Mouse (Mus musculus) lung, postnatal 14 days (tissue): ENCODE measurements around the gene Phf2.
A peak's percentile ranks its signal among the peaks of the same experiment; 100 is the strongest.

Experiments used
- DNase-seq: peaks from one replicate; pipeline ENCODE4 v3.0.0; 2021

Gene Phf2

DNA sequence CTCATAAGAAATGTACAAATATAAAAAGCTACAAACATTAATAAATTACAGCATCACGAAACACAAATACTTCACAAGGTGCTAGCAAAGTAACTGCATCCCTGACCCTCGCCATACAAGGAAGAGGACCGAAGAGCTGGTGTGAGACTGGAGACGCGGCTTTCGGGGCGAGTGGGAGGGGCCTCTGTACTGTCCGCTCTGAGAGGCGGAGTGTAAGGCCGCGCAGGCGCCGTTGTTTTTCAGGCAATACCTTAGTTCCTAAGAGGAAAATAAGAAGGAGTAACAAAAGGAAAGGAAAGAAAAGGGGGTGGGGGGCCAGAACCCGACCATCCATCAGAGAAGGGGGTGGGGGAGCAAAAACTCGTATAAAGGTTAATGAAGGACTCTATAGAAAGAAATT is 68.7 kb downstream of the Phf2 start:
- no peak for DNase-seq

DNA sequence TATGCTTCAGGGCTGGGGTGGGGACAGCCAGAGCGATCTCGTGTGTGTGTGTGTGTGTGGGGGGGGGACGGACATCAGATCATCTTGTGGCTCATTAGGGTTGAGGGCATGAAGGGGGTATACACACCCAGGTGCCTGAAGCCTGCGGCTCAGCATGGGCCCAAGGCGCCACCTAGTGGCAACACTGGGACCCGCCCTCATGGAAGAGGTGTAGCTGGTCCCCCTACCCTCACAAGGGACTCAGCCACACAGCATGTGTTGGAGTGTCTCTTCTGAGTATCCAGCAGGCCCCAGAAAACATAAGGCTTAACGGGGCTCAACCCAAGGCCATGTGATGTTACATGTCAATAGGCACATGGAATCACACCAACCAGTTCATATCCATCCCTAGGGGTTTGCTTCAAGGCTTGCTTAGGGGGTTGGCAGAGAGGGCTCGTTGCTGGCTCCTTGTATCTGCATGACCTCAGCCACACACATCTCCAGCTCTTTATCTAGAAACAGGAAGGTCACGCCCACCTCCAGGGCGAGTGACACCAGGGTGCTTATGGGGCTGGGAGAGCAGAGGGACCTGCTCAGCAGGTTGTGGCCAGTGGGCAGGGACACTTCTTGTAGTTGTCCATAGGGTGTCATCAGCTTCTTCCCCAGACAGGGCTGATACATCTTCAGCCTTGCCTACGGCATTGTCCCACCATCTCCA is 69.9 kb downstream of the Phf2 start:
- peak; percentile 79 for DNase-seq

DNA sequence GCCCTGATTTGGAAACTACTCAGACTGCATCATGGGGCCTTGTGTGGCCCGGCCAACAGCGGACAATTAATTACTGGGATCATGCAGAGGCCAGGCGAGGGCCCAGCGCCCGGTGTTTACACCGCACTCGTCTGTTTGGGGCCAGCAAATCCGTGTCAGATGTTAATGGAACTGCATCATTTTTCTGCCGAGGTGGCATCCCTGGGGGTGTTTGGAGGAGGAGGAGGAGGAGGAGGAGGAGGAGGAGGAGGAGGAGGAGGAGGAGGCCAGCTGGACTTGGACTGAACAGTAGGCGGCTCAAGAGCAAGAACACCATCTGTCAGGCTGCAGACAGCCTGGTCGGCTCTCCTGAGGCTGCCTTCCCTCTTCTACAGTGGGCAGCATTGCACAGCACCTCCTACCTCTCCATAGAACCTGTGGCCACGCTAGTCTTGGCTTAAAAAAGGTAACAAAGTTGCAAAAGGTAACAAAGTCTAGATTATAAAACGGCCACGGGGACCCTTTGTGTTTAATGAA is 72.6 kb downstream of the Phf2 start:
- peak; percentile 38 for DNase-seq

DNA sequence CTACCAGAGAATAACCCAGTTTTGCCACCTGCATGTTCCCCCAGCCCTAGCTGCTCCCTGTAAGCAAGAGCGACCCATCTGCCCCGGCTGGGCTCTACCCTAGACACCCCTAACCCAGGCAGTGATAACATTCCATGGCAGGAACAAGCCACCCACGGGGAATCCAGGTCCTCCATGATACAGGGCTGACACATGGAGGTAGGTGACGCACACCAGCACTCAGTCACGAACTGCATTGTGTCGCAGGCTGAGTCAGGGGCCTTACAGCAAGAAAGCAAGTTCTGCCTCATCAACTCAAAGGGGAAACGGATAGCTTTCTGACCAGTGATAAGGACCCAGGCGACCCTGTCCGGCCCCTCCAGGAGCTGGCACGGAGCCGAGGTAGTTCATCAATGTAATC is 74.0 kb downstream of the Phf2 start:
- DNase-seq = no peak

DNA sequence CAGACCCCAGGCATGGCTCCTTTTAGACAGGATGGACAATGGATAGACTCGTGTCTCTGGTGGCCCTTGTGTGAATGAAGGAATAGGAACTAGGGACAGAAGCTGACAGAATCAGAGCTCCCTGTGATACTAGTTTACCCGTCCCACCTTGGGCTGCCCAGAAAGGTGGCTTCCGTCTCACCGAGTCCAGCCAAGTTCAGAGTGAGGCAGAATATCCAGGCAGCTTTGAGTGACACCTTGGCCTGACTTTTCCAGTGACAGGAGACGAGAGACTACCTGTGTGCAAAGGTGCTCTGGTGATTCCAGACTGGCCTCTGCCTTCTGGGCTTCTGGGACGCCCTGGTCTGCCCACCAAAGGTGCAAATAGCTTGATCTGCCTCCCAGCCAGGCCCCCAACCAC is 75.2 kb downstream of the Phf2 start:
- no peak for DNase-seq

DNA sequence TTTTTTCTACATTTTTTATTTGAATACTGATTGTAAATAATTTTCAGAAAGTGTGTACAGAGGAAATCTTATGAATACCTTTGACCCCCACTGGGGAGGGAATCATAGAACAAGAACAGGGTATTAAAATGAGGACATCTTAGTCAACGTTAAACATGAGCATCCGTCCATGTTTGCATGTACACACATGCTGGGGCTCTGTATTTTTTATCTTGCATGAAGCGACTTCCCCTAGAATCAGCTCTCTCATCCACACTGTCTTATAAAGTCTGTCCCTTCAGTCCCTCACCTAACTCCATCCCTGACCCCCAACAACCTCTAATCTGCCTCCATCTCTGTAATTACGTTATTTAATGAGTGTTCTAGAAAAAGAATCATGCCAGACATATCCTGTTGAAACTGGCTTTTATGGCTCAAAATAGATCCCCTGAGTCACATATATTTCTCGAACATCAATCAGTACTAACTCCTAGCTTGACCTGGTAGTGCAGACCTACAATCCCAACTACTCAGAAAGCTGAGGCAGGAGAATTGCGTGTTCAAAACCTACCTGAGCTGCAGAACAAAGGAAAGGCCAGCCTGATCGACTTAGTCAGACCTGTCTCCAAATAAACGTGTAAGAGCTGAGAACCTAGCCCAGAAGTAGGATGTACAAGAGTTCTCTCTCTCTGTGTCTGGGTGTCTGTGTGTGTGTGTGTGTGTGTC is 86.2 kb downstream of the Phf2 start:
- DNase-seq = no peak

DNA sequence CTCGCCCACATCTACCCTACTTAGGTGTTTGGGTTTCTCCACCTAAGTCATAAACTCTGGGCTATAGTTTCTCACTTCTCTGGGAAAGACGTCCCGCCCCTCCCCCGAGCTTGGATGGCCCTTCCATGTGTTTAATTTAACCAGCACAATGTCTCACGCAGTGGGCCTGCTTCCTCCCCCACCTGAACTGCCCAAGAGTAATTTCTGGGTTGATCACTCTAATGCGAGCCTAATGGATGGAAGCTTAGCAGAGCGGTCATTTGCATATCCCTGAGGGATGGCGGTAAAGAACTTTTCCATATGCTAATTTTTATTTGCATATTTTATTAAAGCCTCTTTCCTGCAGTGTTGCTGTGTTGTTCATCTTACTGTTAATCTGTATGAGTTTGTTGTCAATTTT is 86.8 kb downstream of the Phf2 start:
- no peak for DNase-seq

DNA sequence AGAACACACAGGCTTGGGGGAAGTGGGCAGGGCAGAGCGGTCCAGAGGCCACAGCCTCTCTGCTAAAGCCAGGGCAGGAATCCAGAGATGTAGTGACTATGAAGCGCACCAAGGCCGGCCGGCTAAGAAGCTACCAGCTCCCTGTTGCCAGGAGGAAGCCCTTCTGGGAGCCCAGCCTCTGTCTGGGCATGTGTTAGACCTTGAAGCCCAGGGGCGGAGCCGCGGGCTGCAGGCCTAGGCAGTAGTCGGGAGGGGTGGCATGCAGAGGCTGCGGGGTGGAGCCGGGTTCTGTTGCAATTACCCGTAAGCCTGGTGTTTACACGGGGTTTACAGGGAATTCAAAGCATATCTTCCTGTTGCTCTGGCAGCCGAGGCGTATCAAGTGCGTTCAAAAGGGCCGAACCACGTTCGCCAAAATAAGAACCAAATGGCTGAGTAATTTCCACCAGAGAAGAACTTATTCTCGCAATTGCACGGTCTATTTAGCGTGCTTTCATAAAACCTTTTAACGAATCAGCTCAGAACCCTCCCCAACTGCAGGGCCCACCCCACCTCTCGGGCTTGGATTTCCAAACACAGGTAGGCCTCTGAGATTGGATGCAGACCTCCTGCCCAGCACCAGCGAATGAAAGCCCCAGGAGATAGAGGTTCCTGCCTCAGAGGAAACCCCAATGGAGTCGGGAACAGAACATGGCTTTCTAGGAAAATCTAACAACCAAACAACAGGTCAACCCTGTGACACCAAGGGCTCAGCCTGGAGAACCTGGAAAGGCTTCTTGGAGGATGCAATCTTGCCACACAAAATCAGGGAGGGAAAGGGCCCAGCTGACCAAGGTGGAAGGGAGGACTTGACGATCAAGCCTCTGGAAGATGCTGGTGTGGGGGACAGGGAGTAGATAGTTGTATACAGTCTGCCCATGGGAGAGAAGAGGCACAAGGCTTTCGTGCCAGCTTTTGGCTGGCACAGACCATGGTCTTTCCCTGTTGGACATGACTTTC is 87.9 kb downstream of the Phf2 start:
- DNase-seq = peak; percentile 64

DNA sequence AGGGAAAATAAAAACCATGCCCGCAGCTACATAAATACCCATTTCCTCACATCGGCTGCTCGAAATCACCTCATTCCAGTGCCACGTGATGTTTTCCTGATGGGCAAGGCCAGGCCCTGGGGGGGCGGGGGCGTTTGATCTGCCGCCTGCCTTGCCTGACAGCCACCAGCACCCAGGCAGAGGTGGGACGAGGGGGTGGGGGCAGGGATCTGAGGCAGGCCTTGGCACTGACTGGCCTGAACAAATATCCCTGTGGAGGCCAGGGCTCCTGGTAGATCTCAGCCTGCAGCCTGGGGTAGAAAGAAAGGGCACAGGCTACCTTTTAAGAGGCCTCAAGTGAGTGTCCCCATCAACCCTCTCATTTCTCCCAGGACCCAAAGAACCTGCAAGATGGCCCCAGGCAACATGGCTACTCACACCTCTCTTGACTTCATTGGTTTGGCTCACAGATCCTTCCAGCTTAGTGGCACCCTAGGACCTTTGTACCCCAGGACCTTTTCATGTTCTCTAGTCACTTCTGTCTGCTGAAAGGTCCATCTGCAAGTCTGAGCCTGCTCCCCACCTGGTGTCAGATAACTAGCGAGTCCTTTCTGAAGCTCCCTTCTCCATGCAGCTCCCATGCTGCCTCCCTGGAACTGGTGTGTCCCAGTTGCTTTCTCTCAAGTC is 90.4 kb downstream of the Phf2 start:
- no peak for DNase-seq

DNA sequence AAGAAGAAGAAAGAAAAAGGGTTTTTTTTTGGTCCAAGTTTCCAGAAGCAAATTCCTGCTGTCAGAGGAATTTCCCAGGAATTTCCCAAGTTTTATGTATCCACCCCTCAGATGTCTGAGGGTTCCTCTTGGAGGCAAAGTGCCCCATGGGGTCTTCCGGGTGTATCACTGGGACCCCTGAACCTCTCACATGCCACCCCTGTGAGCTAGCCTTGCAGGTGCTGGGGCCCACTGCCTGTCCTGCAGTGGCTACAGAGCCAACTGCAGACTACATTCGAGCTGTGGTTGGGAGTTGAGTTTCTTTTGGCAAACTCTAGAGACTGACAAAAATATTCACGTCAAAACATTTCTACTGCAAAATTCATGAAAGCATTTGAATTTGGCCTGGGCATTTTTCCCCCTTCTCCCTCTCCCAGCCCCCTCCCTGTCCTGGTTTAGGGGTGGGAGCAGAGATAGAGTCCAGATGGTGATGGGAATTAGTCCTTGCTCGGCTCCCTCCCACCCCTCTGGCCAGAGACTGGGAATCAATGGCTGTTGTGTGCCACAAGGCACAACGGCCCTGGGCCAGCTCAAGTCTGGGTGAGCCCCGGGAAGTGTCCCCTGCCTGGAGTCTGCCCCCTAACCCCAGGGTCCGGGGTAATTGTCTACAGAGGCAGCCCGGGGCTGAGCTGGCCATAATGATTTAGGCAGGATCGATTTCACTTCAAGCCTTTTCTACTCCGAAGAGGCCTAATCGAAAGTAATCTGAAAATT is 91.2 kb downstream of the Phf2 start:
- no peak for DNase-seq

DNA sequence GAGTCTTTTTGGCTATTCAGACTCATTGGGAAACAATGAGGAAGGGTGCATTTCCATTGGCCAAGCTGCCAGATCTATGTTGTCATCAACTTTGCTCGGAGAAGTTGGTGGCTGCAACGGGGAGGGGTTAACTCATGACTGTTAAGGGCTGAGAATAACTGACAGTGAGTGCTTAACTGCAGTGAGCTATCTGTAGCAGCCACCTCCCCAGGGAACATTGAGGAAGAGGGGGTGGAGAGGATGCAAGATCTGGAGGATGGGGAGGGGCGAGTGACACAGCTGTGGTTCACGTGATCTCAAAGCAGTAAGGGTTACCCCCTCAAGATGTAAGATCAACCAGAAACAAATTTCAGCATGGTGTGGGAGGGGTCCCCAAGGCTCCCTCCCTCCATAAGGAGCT is 92.8 kb downstream of the Phf2 start:
- no peak for DNase-seq

DNA sequence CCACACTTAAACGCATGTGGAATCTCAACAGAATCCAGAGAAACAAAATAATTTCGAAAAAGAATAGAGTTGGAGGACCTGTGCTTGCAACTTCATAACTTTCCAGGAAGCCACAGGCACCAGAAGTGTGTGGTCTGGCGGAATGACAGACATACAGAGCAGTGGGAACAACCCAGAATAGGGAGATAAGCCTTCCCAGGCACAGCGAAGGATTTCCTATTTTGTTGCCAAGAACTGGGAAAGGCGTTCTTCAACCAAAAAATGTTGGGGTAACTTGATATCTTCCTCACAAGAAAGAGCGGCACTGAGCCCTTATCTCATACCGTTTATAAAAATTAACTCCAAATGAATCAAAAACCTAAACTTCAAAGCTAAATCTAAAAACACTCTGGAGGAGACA is 96.4 kb downstream of the Phf2 start:
- no peak for DNase-seq

DNA sequence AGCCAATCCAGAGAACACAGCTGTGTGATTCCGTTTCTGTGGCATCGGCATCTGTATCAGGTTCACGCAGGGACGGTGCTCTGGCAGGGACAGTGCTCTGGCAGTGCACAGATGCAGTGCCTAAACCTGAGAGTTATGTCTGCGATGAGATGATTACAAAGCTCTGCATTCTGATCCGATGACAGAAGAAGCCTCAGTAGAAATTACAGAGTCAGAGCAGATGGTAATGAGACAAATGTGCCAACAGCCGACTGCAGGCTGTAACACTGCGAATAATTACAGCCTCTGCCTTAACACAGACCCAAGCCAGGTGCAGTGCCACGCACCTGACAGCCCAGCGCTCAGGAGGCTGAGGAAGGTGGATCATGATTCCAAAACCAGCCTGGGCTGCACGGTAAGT is 102.8 kb downstream of the Phf2 start:
- DNase-seq = no peak

DNA sequence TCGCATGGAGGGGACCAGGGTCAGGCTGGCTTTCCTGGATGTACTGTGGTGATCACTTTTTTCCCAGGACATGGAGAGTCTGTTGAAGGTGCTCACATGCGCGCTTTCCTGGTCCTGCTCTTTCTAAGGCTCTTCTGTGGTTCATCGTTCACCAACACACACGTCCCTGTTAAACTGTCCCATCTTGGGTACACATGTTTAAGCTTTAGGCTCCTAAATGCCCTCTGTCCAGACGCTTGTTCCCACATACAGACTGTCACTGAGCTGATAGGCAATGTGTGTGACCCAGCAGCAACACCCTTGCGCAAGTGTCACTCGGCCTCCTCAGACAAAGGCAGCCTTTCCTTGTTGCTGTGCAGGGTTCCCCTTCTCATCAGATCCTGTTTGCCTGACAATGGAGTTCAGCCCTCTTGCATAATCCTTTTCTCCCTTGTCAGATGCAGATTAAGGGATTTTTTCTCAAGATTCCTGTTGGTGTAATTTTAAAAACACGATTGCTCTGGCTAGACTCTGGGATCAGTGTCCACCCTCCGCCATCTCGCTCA is 107.1 kb downstream of the Phf2 start:
- no peak for DNase-seq

DNA sequence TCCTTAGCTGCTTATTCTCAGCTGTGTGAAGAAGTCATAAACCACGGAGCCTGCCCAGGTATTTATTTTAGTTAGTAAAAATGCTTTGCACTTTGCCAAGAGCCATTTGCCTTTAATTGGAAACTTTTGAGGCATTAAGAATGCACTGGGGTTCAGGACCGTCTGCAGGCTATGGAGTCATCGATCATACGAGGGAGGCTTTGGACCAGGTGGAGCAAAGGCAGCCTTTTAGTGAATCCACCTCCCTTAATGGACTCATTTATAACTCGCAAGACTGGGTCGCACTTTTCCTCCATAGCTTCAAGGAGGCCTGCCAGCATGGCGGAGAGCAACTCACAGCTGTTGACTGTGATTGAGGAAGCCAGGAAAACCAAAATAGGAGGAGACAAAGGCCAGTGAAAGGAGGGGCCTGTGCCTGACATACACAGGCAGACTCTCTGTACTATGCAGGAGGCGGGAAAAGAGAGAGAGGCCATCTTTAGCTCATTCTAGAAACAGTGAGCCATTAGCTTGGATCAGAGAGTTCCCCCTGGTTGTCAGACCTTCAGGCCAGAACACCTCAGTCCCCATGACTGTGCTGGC is 110.0 kb downstream of the Phf2 start:
- DNase-seq = no peak

DNA sequence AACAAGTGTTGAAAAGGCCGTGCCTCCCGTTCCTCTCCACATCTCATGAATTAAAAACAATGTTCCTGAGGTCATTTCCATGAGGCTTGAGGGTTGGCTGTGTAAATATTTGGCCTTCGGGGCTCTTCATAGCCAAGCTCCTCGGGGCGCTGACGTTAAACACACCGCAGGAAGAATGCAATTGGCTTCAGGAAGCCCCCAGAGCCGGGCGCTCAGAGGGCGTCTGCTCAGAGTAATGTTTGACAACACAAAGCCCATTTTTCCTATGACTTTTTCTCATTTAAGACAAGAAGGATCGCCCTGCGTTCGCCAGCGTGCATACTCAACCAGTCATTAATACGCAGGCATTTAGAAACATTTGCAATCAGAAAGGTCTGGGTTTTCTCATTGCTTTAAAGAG is 114.2 kb downstream of the Phf2 start:
- DNase-seq = no peak
